Mouse (Mus musculus) naive thymus-derived CD4-positive, alpha-beta T cell, adult 2 months (primary cell): ENCODE results near the gene Bola3.
A peak's percentile ranks its signal among the peaks of the same experiment; 100 is the strongest.

ENCODE experiments used
- DNase-seq: peaks from one replicate; pipeline ENCODE4 v3.0.0-alpha.2; 2011; ENCODE audit warnings: low read depth

The Bola3 gene

GRCm38 (mm10) chr6:83347916-83348315, 1.0 kb upstream of the Bola3 start:
- DNase-seq, result no peak

GRCm38 (mm10) chr6:83349274-83349958, 469 bp downstream of the Bola3 start:
- peak; percentile 88 for DNase-seq

GRCm38 (mm10) chr6:83350172-83350571, 1.2 kb downstream of the Bola3 start:
- no peak for DNase-seq

- no peak for DNase-seq
Observed at GRCm38 (mm10) chr6:83350851-83351405, 2.0 kb downstream of the Bola3 start.

- DNase-seq, result no peak
Observed at GRCm38 (mm10) chr6:83351490-83352160, 2.7 kb downstream of the Bola3 start.

- no peak for DNase-seq
Observed at GRCm38 (mm10) chr6:83352666-83353410, 3.9 kb downstream of the Bola3 start.

- no peak for DNase-seq
Observed at GRCm38 (mm10) chr6:83354856-83355781, 6.2 kb downstream of the Bola3 start.

GRCm38 (mm10) chr6:83356569-83357138, 7.7 kb downstream of the Bola3 start:
- DNase-seq, result peak; percentile 88

- no peak for DNase-seq
Observed at GRCm38 (mm10) chr6:83357436-83357835, 8.5 kb downstream of the Bola3 start.

- DNase-seq, result no peak
Observed at GRCm38 (mm10) chr6:83361523-83362248, 12.7 kb downstream of the Bola3 start.

GRCm38 (mm10) chr6:83363075-83363474, 14.1 kb downstream of the Bola3 start:
- no peak for DNase-seq

GRCm38 (mm10) chr6:83370316-83370965, 21.5 kb downstream of the Bola3 start:
- DNase-seq, result no peak

- DNase-seq, result no peak
Observed at GRCm38 (mm10) chr6:83371350-83371749, 22.4 kb downstream of the Bola3 start.

- DNase-seq, result no peak
Observed at GRCm38 (mm10) chr6:83373704-83374300, 24.9 kb downstream of the Bola3 start.

GRCm38 (mm10) chr6:83381510-83382491, 32.9 kb downstream of the Bola3 start:
- peak; percentile 59 for DNase-seq

GRCm38 (mm10) chr6:83385569-83386090, 36.7 kb downstream of the Bola3 start:
- DNase-seq, result no peak

GRCm38 (mm10) chr6:83392166-83392780, 43.3 kb downstream of the Bola3 start:
- no peak for DNase-seq

- DNase-seq, result no peak
Observed at GRCm38 (mm10) chr6:83394122-83394521, 45.2 kb downstream of the Bola3 start.
